Mouse (Mus musculus): ENCODE data around the gene A730061H03Rik. TPM values are rescaled to one million over a fixed set of nuclear protein-coding genes. Genes with fewer than 3 reads are reported as not detected.

Gene A730061H03Rik
- polyA plus RNA-seq, 1 experiment from 2014 or later = not detected

DNA sequence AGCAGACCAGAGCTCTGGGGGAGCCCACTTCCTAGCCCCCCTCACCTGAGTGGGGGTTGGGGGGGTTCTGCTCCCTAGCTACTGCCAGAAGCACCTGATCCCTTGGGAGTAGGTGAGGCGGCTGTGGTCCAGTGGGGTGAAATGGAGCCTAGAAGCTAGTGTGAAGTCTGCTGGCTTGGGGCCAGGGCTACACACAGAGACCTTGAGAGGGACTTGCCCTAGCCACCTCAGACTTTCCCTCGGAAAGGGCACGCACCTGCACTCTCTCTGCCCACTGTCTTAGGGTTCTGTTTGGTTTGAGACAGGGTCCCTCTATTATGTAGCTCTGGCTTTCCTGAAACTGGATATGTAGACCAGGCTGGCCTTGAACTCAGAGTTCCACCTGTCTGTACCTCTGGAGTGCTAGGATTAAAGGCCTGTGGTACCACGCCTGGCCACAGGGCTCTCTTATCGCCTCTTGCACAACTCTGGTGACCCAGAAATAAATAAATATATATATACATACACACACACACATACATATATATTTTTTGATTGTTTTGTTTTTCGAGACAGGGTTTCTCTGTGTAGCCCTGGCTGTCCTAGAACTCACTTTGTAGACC is 18.6 kb upstream of the A730061H03Rik start:
- peak overlapping the region; percentile 64 for H3K4me3 ChIP-seq
- peak; percentile 31 for ATAC-seq
- peak overlapping the region; percentile 89 for H3K4me2 ChIP-seq
- H3K36me3 ChIP-seq (ENCODE audit: poor library complexity, severe bottlenecking) = peaks cover 25% of the 10 kb centered on the region
- H3K9ac ChIP-seq = peak overlapping the region; percentile 84
- no peaks in the 10 kb centered on the region for H3K9me3 ChIP-seq (replicated peaks)
- no peaks in the 10 kb centered on the region for H3K27me3 ChIP-seq
- H3K4me1 ChIP-seq = peaks cover 14% of the 10 kb centered on the region
- 32% methylated on average over 6 of the region's 6 CpGs for WGBS
- peak overlapping the region; percentile 87 for H3K27ac ChIP-seq

DNA sequence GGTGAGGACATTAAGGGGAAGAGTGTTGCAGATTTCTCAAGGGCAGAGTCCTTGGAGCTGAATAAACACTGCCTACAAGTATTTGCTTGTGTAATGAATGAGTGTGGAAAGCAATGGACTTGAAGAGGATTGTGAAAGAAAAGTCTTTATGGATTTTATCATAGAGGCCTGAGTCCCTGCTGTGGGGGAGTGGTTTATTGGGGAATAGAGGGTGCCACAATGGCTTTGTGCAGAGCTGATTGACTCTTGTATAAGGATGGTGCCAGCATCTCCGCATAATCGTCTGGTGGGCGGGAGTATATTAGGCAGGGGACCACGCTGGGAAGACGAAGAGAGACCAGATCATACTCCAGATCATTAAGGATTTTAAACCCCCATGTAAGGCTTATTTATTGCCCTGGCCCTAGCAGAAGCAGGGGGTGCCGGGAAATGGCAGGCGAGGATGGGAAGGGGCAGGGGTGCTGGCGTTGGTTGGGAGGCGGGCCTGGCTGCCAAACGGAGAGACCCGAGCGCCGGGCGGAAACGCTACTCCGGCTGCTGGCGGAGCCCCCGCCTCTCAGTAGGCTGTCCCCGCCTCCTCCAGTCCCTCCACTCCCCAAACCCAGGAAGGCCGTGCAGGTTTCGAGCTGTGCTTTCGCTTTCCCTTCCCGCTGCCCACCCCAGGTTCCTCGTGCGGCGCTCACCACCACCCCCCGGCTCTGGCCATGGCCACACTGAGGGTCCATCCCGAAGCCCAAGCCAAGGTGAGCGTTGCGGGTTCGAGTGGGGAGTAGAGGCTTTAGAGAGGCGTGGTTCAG is 17.9 kb upstream of the A730061H03Rik start, which contains the start of gene Psme1:
Psme1 (plus strand) TSS at position 253 of the 797 bp plus-strand sequence.
- H3K27me3 ChIP-seq = no peaks in the 10 kb centered on the region
- peak within 1 kb of the TSS; percentile 89 for H3K4me2 ChIP-seq
- peak within 1 kb of the TSS; percentile 87 for H3K27ac ChIP-seq
- peak within 1 kb of the TSS; percentile 84 for H3K9ac ChIP-seq
- H3K9me3 ChIP-seq (replicated peaks) = no peaks in the 10 kb centered on the region
- peak within 1 kb of the TSS; percentile 64 for H3K4me3 ChIP-seq
- peaks cover 25% of the 10 kb centered on the region for H3K36me3 ChIP-seq (ENCODE audit: poor library complexity, severe bottlenecking)
- WGBS = 1% methylated on average over 32 of the region's 32 CpGs
- H3K4me1 ChIP-seq = peaks cover 14% of the 10 kb centered on the region
- peak; percentile 95 for ATAC-seq

DNA sequence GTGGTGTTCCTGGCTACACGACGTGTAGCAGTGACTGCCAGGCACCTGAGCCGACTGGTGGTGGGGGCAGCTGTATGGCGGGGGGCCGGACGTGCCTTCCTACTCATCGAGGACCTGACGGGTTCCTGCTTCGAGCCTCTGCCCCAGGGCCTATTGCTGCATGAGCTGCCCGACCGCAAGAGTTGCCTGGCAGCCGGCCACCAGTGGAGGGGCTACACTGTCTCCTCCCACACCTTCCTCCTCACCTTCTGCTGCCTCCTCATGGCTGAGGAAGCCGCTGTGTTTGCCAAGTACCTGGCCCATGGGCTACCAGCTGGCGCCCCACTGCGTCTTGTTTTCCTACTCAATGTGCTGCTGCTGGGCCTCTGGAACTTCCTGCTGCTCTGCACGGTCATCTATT is 16.2 kb upstream of the A730061H03Rik start:
- Histone ChIP-seq H3K27me3 (no peaks in the 10 kb centered on the region), H3K36me3 (ENCODE audit: poor library complexity, severe bottlenecking) (peaks cover 18% of the 10 kb centered on the region), H3K4me2 (no peak overlapping the region), H3K4me1 (peaks cover 14% of the 10 kb centered on the region), H3K9me3 (replicated peaks) (no peaks in the 10 kb centered on the region), H3K27ac (no peak overlapping the region), H3K9ac (no peak overlapping the region), H3K4me3 (no peak overlapping the region)
- no peak for ATAC-seq
- WGBS = 82% methylated on average over 16 of the region's 16 CpGs

DNA sequence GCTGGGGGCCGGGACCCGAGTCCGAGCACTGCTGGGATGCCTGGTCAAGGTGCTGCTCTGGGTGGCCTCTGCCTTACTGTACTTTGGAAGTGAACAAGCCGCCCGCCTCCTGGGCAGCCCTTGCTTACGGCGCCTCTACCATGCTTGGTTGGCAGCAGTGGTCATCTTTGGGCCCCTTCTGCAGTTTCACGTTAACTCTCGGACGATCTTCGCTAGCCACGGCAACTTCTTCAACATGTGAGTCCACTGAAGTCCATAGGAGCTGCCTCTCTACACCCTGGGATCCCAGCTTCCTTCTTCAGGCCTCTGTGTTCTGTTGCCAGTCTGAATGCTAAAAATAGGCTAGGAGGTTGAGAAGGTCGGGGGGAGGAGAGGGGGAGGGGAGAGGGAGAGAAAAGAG is 15.5 kb upstream of the A730061H03Rik start:
- Histone ChIP-seq H3K9ac (no peak overlapping the region), H3K4me3 (no peak overlapping the region), H3K4me2 (no peak overlapping the region), H3K27me3 (no peaks in the 10 kb centered on the region), H3K9me3 (replicated peaks) (no peaks in the 10 kb centered on the region), H3K27ac (no peak overlapping the region), H3K4me1 (peaks cover 14% of the 10 kb centered on the region), H3K36me3 (ENCODE audit: poor library complexity, severe bottlenecking) (peaks cover 13% of the 10 kb centered on the region)
- ATAC-seq = no peak
- 78% methylated on average over 13 of the region's 13 CpGs for WGBS

DNA sequence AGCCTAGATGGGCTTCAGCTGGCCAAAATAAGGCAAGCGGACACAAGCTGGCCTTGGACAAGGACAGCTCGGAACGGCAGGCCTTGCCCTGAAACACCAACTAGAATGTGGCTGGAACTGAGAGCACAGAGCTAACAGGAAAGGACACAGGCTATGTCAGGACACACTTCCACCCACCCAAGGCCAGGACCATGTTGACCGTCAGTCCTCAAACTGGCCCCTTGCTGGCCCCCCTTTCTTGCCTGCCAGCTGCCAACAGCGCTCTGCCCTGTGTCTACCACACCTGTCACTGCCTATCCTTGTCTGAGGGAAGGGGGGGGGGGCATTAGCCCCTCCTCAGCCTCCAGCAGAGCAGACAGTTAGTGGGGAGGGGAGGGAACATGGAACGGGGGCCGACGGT is 15.1 kb upstream of the A730061H03Rik start, which contains the start of gene Fitm1:
Fitm1 (plus strand) TSS at position 316 of the 400 bp plus-strand sequence.
- H3K36me3 ChIP-seq (ENCODE audit: poor library complexity, severe bottlenecking) = peaks cover 13% of the 10 kb centered on the region; the same call in 1 of the 2 replicates
- H3K27ac ChIP-seq = no peak within 1 kb of the TSS
- ATAC-seq = no peak
- no peaks in the 10 kb centered on the region for H3K27me3 ChIP-seq
- no peak within 1 kb of the TSS for H3K4me3 ChIP-seq
- WGBS = 92% methylated on average over 6 of the region's 8 CpGs
- peaks cover 14% of the 10 kb centered on the region for H3K4me1 ChIP-seq
- H3K9ac ChIP-seq = no peak within 1 kb of the TSS
- no peak within 1 kb of the TSS for H3K4me2 ChIP-seq
- H3K9me3 ChIP-seq (replicated peaks) = no peaks in the 10 kb centered on the region

DNA sequence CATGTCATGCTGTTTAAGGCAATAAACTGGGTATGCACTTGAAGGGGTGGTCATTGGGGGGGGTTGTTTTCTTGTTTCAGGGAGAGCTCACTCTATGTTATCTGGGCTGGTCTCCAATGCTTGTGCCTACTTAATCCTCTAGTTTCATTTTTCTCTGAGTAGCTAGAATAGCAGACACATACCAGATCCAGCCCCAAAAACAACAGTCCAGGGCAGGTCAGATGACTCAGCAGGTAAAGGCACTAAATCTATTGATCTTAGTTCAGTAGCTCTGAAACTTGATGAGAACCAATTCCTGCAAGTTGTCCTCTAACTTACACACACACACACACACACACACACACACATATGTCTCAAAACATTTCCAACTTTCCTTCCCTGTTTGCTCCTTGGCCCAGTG is 11.6 kb upstream of the A730061H03Rik start:
- no peak overlapping the region for H3K4me3 ChIP-seq

DNA sequence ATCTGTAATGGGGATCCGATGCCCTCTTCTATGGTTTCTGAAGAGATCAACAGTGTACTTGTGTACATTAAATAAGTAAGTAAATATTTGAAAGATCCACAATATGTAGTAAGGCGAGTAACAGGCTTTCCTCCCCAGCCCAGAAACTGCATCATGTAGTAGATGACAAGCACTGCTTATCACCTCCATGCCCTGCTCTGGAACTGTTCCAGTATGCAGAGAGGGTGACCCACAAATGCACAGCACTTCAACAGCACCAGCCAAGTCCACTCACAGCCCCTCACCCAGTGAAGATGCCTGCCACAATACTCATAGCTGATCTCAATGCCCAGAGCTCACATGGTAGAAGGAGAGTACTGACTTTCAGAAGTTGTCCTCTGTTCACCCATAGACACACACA is 10.4 kb upstream of the A730061H03Rik start:
- no peaks in the 10 kb centered on the region for H3K4me1 ChIP-seq
- no peaks in the 10 kb centered on the region for H3K27me3 ChIP-seq
- H3K4me3 ChIP-seq = no peak overlapping the region
- WGBS = 88% methylated on average over 2 of the region's 2 CpGs
- H3K27ac ChIP-seq = no peak overlapping the region
- no peak overlapping the region for H3K9ac ChIP-seq
- H3K36me3 ChIP-seq (ENCODE audit: poor library complexity, severe bottlenecking) = peaks cover 52% of the 10 kb centered on the region
- H3K9me3 ChIP-seq (replicated peaks) = no peaks in the 10 kb centered on the region
- ATAC-seq = no peak
- H3K4me2 ChIP-seq = no peak overlapping the region

More for the DNA sequence above, 11.6 kb upstream of the A730061H03Rik start:
- H3K4me1 ChIP-seq = no peaks in the 10 kb centered on the region
- no peak for ATAC-seq
- no peaks in the 10 kb centered on the region for H3K27me3 ChIP-seq
- no peak overlapping the region for H3K27ac ChIP-seq
- H3K4me2 ChIP-seq = no peak overlapping the region
- peaks cover 40% of the 10 kb centered on the region for H3K36me3 ChIP-seq (ENCODE audit: poor library complexity, severe bottlenecking)
- H3K9me3 ChIP-seq (replicated peaks) = no peaks in the 10 kb centered on the region
- no peak overlapping the region for H3K9ac ChIP-seq

DNA sequence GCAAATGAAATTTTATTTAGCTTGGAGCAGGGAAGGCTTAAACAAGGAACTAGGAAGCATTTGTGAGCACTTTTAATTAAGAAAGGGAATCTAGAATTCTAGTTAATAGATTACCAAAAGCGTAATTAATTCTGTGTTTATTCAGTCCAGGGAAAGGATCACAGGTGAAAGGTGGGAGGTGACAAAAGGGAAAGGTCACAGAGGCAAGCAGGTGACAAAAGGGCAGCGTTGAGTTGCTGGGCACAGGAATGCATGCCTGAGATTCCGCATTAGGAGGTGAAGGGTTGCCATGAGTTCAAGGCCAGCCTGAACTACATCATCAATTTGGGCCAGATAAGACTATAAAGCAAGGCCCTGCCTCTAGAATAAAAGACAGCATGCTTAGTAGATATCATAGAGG is 7.3 kb upstream of the A730061H03Rik start:
- Histone ChIP-seq H3K4me2 (no peak overlapping the region), H3K4me3 (no peak overlapping the region), H3K4me1 (no peaks in the 10 kb centered on the region), H3K27ac (no peak overlapping the region), H3K27me3 (no peaks in the 10 kb centered on the region), H3K9me3 (replicated peaks) (no peaks in the 10 kb centered on the region), H3K36me3 (ENCODE audit: poor library complexity, severe bottlenecking) (peaks cover 78% of the 10 kb centered on the region), H3K9ac (no peak overlapping the region)
- no peak for ATAC-seq
- WGBS = 86% methylated on average over 3 of the region's 3 CpGs

DNA sequence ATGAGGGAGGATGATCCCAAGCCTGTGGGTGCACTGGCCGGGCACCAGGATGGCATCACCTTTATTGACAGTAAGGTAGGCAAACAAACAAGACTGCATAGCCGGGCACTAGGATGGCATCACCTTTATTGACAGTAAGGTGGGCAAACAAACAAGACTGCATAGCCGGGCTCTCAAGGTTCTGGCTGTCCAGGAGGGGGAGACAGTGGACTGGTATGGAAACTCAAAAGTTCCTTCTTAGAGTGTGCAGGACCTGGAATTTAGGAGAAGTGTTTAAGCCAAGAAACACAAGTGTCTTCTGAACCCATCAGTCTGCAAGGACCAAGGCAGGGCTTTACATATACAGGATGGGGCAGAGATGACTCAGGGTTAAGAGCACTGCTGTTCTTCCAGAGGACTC is 5.5 kb upstream of the A730061H03Rik start:
- H3K9me3 ChIP-seq (replicated peaks) = no peaks in the 10 kb centered on the region
- no peaks in the 10 kb centered on the region for H3K27me3 ChIP-seq
- no peak overlapping the region for H3K27ac ChIP-seq
- H3K9ac ChIP-seq = no peak overlapping the region
- H3K36me3 ChIP-seq (ENCODE audit: poor library complexity, severe bottlenecking) = peaks cover 76% of the 10 kb centered on the region
- H3K4me1 ChIP-seq = peaks cover 13% of the 10 kb centered on the region
- H3K4me3 ChIP-seq = no peak overlapping the region
- ATAC-seq = no peak
- WGBS = 85% methylated on average over 3 of the region's 3 CpGs
- no peak overlapping the region for H3K4me2 ChIP-seq

DNA sequence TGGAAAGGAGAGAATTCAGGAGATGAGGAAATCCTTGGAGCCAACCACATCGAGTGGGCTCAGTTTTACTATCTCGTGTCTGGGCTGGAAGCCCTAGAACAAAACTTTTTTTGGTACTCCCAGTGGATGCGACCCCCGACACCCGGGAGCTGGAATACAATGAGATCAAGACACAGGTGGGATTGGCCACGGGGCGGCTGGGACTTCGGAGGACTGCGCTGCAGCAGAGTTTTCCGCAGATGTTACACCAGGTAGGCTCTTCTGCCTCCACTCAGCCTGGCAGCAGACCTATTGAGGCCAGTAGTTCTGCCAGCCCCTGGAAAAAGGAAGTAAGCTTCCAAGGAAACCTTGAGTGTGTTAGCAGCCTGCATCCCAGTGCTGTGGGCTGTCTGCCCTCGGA is 3.0 kb upstream of the A730061H03Rik start:
- Histone ChIP-seq H3K4me2 (no peak overlapping the region), H3K4me1 (peaks cover 21% of the 10 kb centered on the region), H3K4me3 (no peak overlapping the region), H3K27me3 (no peaks in the 10 kb centered on the region), H3K27ac (no peak overlapping the region), H3K9me3 (replicated peaks) (no peaks in the 10 kb centered on the region), H3K9ac (no peak overlapping the region), H3K36me3 (ENCODE audit: poor library complexity, severe bottlenecking) (peaks cover 53% of the 10 kb centered on the region)
- WGBS = 91% methylated on average over 11 of the region's 11 CpGs
- ATAC-seq = no peak

DNA sequence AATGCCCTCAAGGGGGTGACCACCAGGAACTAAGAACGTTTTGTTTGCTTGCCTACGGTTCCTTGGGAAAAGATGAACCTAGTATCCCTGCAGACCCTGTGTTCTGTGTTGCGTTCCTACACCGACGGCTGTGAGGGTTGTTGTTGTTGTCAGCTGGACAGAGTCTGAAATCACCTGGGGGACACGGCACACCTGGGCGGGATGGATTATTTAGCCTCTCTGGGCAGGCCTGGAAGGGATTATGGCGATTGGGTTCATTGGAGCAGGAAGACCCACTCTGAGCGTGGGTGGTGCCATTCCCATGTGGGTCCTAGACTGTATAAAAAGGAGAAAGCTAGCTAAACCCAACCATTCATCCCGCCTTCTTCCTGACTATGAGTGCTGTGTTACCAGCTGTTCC is 1.7 kb upstream of the A730061H03Rik start:
- Histone ChIP-seq H3K9me3 (replicated peaks) (no peaks in the 10 kb centered on the region), H3K4me3 (no peak overlapping the region), H3K27me3 (no peaks in the 10 kb centered on the region), H3K4me1 (peaks cover 21% of the 10 kb centered on the region), H3K9ac (no peak overlapping the region), H3K36me3 (ENCODE audit: poor library complexity, severe bottlenecking) (peaks cover 39% of the 10 kb centered on the region), H3K27ac (no peak overlapping the region), H3K4me2 (peak overlapping the region; percentile 77; the same call in 1 of the 2 replicates)
- no peak for ATAC-seq
- WGBS = 86% methylated on average over 10 of the region's 10 CpGs

DNA sequence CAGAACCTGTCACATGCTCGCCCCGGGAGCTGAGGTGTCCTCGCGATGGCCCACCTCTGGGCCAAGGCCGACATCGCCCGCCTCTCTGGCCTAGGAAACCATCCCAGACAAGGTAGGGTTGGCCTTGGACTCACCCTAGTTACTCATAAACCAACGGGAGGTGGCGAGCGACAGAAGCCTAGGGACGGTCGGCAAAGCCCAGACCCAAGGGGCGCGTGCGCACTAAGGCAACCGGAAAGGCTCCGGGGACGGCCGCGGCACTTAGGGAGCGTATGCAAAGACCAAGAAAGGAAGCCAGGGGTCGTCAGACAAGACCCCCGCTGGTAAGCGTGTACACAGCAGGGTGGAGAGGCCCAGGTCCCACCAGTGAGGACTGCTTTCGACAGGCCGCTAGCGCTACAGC is 406 bp downstream of the A730061H03Rik start, which contains the start of gene Dcaf11:
Dcaf11 (plus strand) TSS at position 208 of the 403 bp plus-strand sequence.
- ATAC-seq = peak; percentile 80
- 0% methylated on average over 27 of the region's 27 CpGs for WGBS
- Histone ChIP-seq H3K27me3 (no peaks in the 10 kb centered on the region), H3K4me1 (peaks cover 21% of the 10 kb centered on the region), H3K9me3 (replicated peaks) (no peaks in the 10 kb centered on the region), H3K36me3 (ENCODE audit: poor library complexity, severe bottlenecking) (peaks cover 18% of the 10 kb centered on the region), H3K4me3 (peak within 1 kb of the TSS; percentile 66), H3K9ac (peak within 1 kb of the TSS; percentile 87), H3K27ac (peak within 1 kb of the TSS; percentile 98), H3K4me2 (peak within 1 kb of the TSS; percentile 77)
